In the genomic region with DNA sequence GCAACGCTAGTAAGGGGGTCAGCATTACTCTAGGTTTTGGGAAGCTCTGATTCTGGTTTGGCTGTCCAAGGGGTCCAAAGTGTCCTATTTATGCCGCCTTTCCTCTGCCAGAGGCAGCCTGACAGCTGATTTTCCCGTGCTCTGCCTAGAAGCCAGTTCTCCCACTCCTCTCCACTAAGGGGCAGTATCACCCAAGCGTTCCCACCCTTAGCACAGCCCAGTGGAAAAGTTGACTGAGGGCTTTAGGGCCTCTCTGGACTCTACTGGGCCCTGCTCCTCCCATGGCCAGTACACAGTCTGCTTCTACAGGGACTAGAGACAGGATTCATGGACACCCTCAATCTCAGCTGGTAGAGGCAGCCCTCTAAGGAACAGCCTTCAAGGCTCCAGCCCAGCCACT, we compare ENCODE assay signal across 8 mouse cellular contexts. TPM values are rescaled to one million over a fixed set of nuclear protein-coding genes. Genes with fewer than 3 reads are reported as not detected.
DNase-seq lines count a peak whose midpoint lies in the region.

No protein-coding gene starts in this region.

- no peaks in the 10 kb centered on the region for H3K9me3 ChIP-seq in limb, embryonic 10.5 days (replicated peaks)
- H3K9me3 ChIP-seq in midbrain, embryonic 10.5 days (replicated peaks): no peaks in the 10 kb centered on the region

- H3K4me3 ChIP-seq in limb, embryonic 10.5 days: no peak overlapping the region
- H3K4me3 ChIP-seq in midbrain, embryonic 10.5 days: no peak overlapping the region

- H3K36me3 ChIP-seq in limb, embryonic 10.5 days: no peaks in the 10 kb centered on the region
- H3K36me3 ChIP-seq in midbrain, embryonic 10.5 days: no peaks in the 10 kb centered on the region

- peaks cover 58% of the 10 kb centered on the region for H3K4me1 ChIP-seq in limb, embryonic 10.5 days
- H3K4me1 ChIP-seq in midbrain, embryonic 10.5 days: peaks cover 56% of the 10 kb centered on the region

- WGBS in limb, embryonic 10.5 days: 10% methylated on average over 4 of the region's 4 CpGs
- WGBS in midbrain, embryonic 10.5 days: 19% methylated on average over 4 of the region's 4 CpGs

- intact Hi-C loops in gastrocnemius, postnatal 36 days (cut with DNase I): loop anchor here (1.0 kb wide), 1 partner anchor 108 kb away; no protein-coding TSS in a partner anchor

- H3K27me3 ChIP-seq in limb, embryonic 10.5 days (ENCODE audit: low read depth, poor library complexity, severe bottlenecking): peaks cover 26% of the 10 kb centered on the region
- peaks cover 26% of the 10 kb centered on the region for H3K27me3 ChIP-seq in midbrain, embryonic 10.5 days (ENCODE audit: low read depth, poor library complexity, severe bottlenecking)

- H3K27ac ChIP-seq in limb, embryonic 10.5 days: peak overlapping the region; percentile 50; the same call in 1 of the 2 replicates
- no peak overlapping the region for H3K27ac ChIP-seq in midbrain, embryonic 10.5 days (replicated peaks)

- DNase-seq in ovary, adult 18-20 months (ENCODE audit: low spot score): peak; percentile 40
- no peak for DNase-seq in ovary, postnatal 10 days (ENCODE audit: low spot score)
- peak; percentile 88 for DNase-seq in embryo, embryonic 10 days (ENCODE audit: low spot score)
- peak; percentile 53 to 60 for DNase-seq in gastrocnemius, postnatal 36 days
- DNase-seq in induced T-regulatory cell, adult 2 months (ENCODE audit: low read depth): peak; percentile 72
- DNase-seq in limb, embryonic 10.5 days (ENCODE audit: low spot score): peak; percentile 80
- peak; percentile 74 for DNase-seq in midbrain, embryonic 10.5 days (ENCODE audit: low spot score)
- DNase-seq in spleen, adult 12 weeks (ENCODE audit: low spot score): peak; percentile 36

RNA-seq across cellular contexts. Expression of a gene that starts 14.0 kb away (rescaled TPM):
- not detected for total RNA-seq in gastrocnemius, postnatal 36 days (2021)
- not detected in 2 replicates for polyA plus RNA-seq in limb, embryonic 10.5 days (2016; fragmentation: Nextera tagmentation; extraction: Ambion mirVana)
- polyA plus RNA-seq in midbrain, embryonic 10.5 days (2016; fragmentation: Nextera tagmentation; extraction: Ambion mirVana): not detected in 2 replicates

RNA-seq across cellular contexts. Expression of a gene that starts 51.2 kb away (rescaled TPM):
- 1 to 10 TPM in 1 of 2 experiments, under 1 TPM in 1; 0.94 to 1.0 TPM for total RNA-seq in gastrocnemius, postnatal 36 days (2021)
- 15.8 and 17.2 TPM in 2 replicates for polyA plus RNA-seq in limb, embryonic 10.5 days (2016; fragmentation: Nextera tagmentation; extraction: Ambion mirVana)
- 12.8 and 16.8 TPM in 2 replicates for polyA plus RNA-seq in midbrain, embryonic 10.5 days (2016; fragmentation: Nextera tagmentation; extraction: Ambion mirVana)
